Mouse (Mus musculus) MEL (cell line): ENCODE results near the gene Klk9.

Experiments
- CTCF ChIP-seq, 3 experiments: IDR thresholded peaks in 2 of 3; conservative IDR thresholded peaks in 1 of 3; 2 replicates each; pipeline ENCODE4 v1.5.1; 2011 to 2012; ENCODE audit warnings: low read length in 3 of 3, low read depth in 2 of 3, mild to moderate bottlenecking in 2 of 3, improper control_type of control experiment in 1 of 3, inconsistent platforms in 1 of 3, mixed read lengths in 1 of 3, moderate library complexity in 1 of 3; ENCODE audit not compliant: control insufficient read depth in 1 of 3, insufficient read depth in 1 of 3, poor library complexity in 1 of 3, severe bottlenecking in 1 of 3
- POLR2A ChIP-seq, 2 experiments: IDR thresholded peaks; 2 replicates each; pipeline ENCODE4 v1.6.1; 2011 to 2012; ENCODE audit warnings: low read length in 2 of 2, mild to moderate bottlenecking in 2 of 2, control low read depth in 1 of 2, improper control_type of control experiment in 1 of 2, low read depth in 1 of 2, moderate library complexity in 1 of 2; ENCODE audit not compliant: control insufficient read depth in 1 of 2, insufficient read depth in 1 of 2, poor library complexity in 1 of 2
- RCOR1 ChIP-seq: IDR thresholded peaks from 2 replicates; pipeline ENCODE4 v1.6.1; 2012; ENCODE audit warnings: low read depth, mild to moderate bottlenecking, inconsistent platforms, low read length, improper control_type of control experiment

- TF ChIP-seq CTCF (IDR thresholded peaks at IDR 0.05 in 2 of 3, conservative IDR thresholded peaks at IDR 0.05 in 1 of 3; ENCODE audit: control insufficient read depth in 1 of 3, insufficient read depth in 1 of 3, low read depth in 2 of 3, low read length in 3 of 3, poor library complexity in 1 of 3, severe bottlenecking in 1 of 3) (no peak), RCOR1 (no peak), POLR2A (IDR thresholded peaks at IDR 0.05; ENCODE audit: control insufficient read depth in 1 of 2, insufficient read depth in 1 of 2, low read depth in 1 of 2, low read length in 2 of 2, poor library complexity in 1 of 2) (no peak)
Measured at GRCm38 (mm10) chr7:43769636-43770035, 22.1 kb upstream of the Klk9 start.
